Mouse (Mus musculus) lung, adult 2 months (tissue): ENCODE measurements around the gene Zranb1. TPM values are rescaled to one million over a fixed set of nuclear protein-coding genes. Genes with fewer than 3 reads are reported as not detected.

ENCODE experiments used
- DNase-seq: peaks from one replicate; pipeline ENCODE4 v3.0.0; 2022
- H3K4me1 ChIP-seq: fragments of 200-500 bp; 2 replicates; pipeline ENCODE4 v1.6.1; 2011; ENCODE audit warnings: low read length; ENCODE audit not compliant: control insufficient read depth, insufficient read depth
- H3K4me3 ChIP-seq: fragments of 200-500 bp; replicated peaks from 2 replicates; pipeline ENCODE3; 2011; ENCODE audit warnings: low read depth, mild to moderate bottlenecking, control low read depth, low read length; ENCODE audit errors: extremely low read depth
- CTCF ChIP-seq: fragments of 200-500 bp; IDR thresholded peaks from 2 replicates; pipeline ENCODE4 v1.5.1; 2011; ENCODE audit warnings: mild to moderate bottlenecking, low read length, control low read depth; ENCODE audit not compliant: insufficient read depth
- POLR2A ChIP-seq: fragments of 200-500 bp; IDR thresholded peaks from 2 replicates; pipeline ENCODE4 v1.6.1; 2011; ENCODE audit warnings: low read depth, mild to moderate bottlenecking, control low read depth, low read length, borderline replicate concordance; ENCODE audit errors: extremely low read depth
- WGBS: fragments of 180-500 bp; shearing (Covaris S2); methylation state at CpG from one replicate; pipeline ENCODE4 v1.1.7; 2018; 5-methylcytosine and 5-hydroxymethylcytosine counted together
- polyA plus RNA-seq: library from polyadenylated mRNA; depleted of rRNA; stranded (reverse); fragments of >200 nt; gene quantifications from 2 replicates; pipeline ENCODE4 v1.2.3, GENCODE M21; 2012

Zranb1 gene
- polyA plus RNA-seq, 1 experiment = 10.2 TPM

GRCm38 (mm10) chr7:132996391-132996790 is 65.4 kb downstream of the Zranb1 start:
- no peak for DNase-seq
- Histone ChIP-seq H3K4me3 (no peak overlapping the region), H3K4me1 (no peaks in the 10 kb centered on the region)
- peak; percentile 76 for TF ChIP-seq CTCF
- no peak for TF ChIP-seq POLR2A
- whole genome bisulfite sequencing = 86% methylated on average over 5 of the region's 5 CpGs

DNA sequence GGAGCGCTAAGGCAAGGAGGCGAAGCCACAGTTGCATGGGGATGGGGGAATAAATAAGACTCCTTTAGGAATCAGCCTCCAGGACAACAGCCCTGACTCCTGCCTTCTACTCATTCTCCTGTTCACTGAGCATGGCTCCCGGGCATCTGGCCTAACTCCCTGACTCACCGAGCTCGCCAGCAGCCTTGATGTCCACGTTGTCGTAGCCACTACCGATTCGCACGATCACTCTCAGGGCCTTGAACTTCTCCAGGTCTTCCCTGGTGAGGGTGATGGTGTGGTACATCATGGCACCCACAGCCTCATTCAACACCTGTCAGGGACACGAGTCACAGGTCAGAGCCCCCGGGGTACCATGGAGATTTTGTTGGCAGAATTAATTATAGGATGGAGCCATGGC is 67.7 kb downstream of the Zranb1 start:
- TF ChIP-seq POLR2A (no peak), CTCF (no peak)
- peaks cover 4% of the 10 kb centered on the region for H3K4me1 ChIP-seq
- WGBS = 94% methylated on average over 12 of the region's 12 CpGs
- no peak overlapping the region for H3K4me3 ChIP-seq
- no peak for DNase-seq

DNA sequence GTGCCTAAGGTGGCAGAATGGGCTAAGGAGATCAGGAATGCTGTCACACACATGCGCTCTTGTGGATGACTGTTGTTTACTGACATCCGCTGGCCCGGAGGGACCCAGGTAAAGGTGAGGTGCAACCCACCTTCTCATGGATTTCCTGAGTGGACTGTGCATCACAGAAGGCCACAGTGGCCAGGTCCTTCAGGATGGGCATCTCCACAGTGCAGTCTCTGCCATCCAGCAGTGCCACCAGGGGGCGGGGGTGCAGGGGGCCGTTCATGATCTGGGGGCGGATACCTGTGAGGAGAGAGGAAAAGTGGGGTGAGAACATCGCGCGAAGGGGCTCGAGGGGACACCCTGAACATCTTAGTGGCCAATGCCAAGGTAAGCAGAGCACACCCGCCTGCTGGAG is 68.1 kb downstream of the Zranb1 start:
- no peak for DNase-seq
- Histone ChIP-seq H3K4me3 (no peak overlapping the region), H3K4me1 (peaks cover 5% of the 10 kb centered on the region)
- TF ChIP-seq CTCF (no peak), POLR2A (no peak)
- 92% methylated on average over 11 of the region's 11 CpGs for WGBS

- no peak overlapping the region for H3K4me3 ChIP-seq
- peaks cover 5% of the 10 kb centered on the region for H3K4me1 ChIP-seq
- TF ChIP-seq CTCF (no peak), POLR2A (no peak)
- 94% methylated on average over 3 of the region's 3 CpGs for WGBS
- no peak for DNase-seq
These were observed 70.4 kb downstream of the Zranb1 start for GRCm38 (mm10) chr7:133001388-133001787.

DNA sequence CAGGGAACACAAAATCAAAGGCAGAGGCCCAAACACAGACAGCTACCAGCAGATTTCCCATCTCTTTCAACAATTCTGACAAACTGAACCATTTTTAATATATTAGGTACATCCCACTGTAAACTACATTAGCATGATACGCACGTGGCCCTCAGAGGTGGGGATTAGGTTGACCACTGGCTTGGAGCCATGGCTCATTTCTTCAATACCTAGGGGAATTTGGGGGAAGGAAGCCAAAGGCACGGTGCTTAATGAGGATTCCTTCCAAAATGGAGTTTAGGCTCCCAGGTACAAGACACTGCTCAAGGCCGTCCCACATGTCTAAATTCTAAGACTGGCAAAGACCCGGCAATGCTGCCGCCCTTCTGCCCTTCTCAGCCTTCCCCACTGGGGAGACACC is 71.3 kb downstream of the Zranb1 start:
- TF ChIP-seq CTCF = no peak
- no peak for TF ChIP-seq POLR2A
- 85% methylated on average over 6 of the region's 6 CpGs for WGBS
- no peak for DNase-seq
- Histone ChIP-seq H3K4me3 (no peak overlapping the region), H3K4me1 (peaks cover 11% of the 10 kb centered on the region)

- DNase-seq = peak; percentile 69
These were observed 72.5 kb downstream of the Zranb1 start for GRCm38 (mm10) chr7:133003421-133003820.

GRCm38 (mm10) chr7:133005772-133006171 is 74.8 kb downstream of the Zranb1 start:
- 70% methylated on average over 7 of the region's 7 CpGs for WGBS

More at GRCm38 (mm10) chr7:133003421-133003820, 72.5 kb downstream of the Zranb1 start:
- 13% methylated on average over 3 of the region's 3 CpGs for WGBS
- Histone ChIP-seq H3K4me3 (no peak overlapping the region), H3K4me1 (peaks cover 21% of the 10 kb centered on the region)
- TF ChIP-seq POLR2A = no peak
- peak; percentile 95 for TF ChIP-seq CTCF

GRCm38 (mm10) chr7:133007343-133007742 is 76.4 kb downstream of the Zranb1 start:
- peaks cover 30% of the 10 kb centered on the region for H3K4me1 ChIP-seq
- TF ChIP-seq POLR2A (no peak), CTCF (no peak)
- no peak for DNase-seq
- 40% methylated on average over 11 of the region's 11 CpGs for WGBS
- H3K4me3 ChIP-seq = no peak overlapping the region

More at GRCm38 (mm10) chr7:133005772-133006171, 74.8 kb downstream of the Zranb1 start:
- no peak for TF ChIP-seq POLR2A
- no peak for TF ChIP-seq CTCF
- no peak overlapping the region for H3K4me3 ChIP-seq
- peaks cover 22% of the 10 kb centered on the region for H3K4me1 ChIP-seq
- DNase-seq = no peak

GRCm38 (mm10) chr7:133008663-133009062 is 77.7 kb downstream of the Zranb1 start:
- H3K4me3 ChIP-seq = no peak overlapping the region
- peaks cover 30% of the 10 kb centered on the region for H3K4me1 ChIP-seq
- DNase-seq = no peak
- TF ChIP-seq POLR2A (no peak), CTCF (no peak)
- 91% methylated on average over 4 of the region's 4 CpGs for WGBS

DNA sequence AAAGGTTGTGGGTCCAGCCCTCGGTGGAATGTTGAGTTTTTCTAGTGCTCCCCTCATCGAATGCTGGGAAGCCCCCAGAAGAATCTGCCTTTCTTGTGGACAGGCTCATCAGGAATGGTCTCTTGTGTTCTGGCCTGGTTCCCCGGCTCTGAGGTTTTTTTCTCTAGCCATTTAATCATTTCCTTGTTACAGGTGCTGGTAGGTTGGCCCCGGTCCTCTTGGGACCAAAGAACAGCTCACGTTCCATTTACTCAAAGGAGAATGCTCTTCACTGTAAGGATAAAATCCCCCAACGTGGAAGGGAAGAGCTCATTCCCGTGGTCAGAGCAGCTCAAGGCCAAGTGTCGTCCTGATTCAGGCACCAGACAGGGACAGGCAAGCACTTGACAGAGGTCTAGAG is 78.7 kb downstream of the Zranb1 start:
- peaks cover 30% of the 10 kb centered on the region for H3K4me1 ChIP-seq
- TF ChIP-seq CTCF = no peak
- TF ChIP-seq POLR2A = no peak
- WGBS = 80% methylated on average over 8 of the region's 8 CpGs
- no peak for DNase-seq
- no peak overlapping the region for H3K4me3 ChIP-seq
